Mouse (Mus musculus): ENCODE measurements around the gene Ptpn1. TPM values are rescaled to one million over a fixed set of nuclear protein-coding genes. Genes with fewer than 3 reads are reported as not detected.
A peak's percentile ranks its signal among the peaks of the same experiment; 100 is the strongest.

The Ptpn1 gene
- total and polyA plus RNA-seq, 3 experiments, result 69.8 to 131 (median 77.6) TPM

DNA sequence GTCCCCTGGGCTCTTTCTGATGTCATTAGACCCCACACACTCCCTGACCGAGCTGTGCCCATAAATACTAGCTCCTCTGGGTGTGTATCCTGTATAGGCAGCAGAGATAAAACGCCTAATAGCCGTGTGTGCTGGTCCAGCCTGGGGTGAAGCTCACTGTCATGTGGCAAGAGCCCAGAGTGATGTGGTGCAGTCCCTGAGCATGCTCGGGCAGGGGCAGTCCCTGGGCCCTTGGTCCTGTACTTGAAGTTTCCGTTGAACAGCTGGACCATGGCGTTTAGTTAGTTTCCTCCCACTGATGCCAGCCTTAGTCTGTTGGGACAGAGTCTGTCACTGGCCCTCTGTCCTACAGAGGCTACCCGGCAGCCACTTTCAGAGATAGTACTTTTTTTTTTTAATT lies 23.1 kb downstream of the Ptpn1 start:
- H3K4me1 ChIP-seq (ENCODE audit: control insufficient read depth in 1 of 2, insufficient read depth in 2 of 2), result peaks cover 70 to 98% of the 10 kb centered on the region in 2 experiments
- TF ChIP-seq POLR2AphosphoS2 (IDR thresholded peaks at IDR 0.05; ENCODE audit: low read depth, low read length), result no peak
- TF ChIP-seq MAZ (IDR thresholded peaks at IDR 0.05; ENCODE audit: low read depth, low read length), result 0 out of 2 replicates have a peak, but pooled peaks have one; percentile 28
- TF ChIP-seq MAFK (IDR thresholded peaks at IDR 0.05; ENCODE audit: insufficient replicate concordance, low read length), result no peak
- peak; percentile 34; the same call in 1 of the 2 replicates for TF ChIP-seq ZMIZ1 (IDR thresholded peaks at IDR 0.05; ENCODE audit: low read depth, low read length)
- TF ChIP-seq ZNF384 (IDR thresholded peaks at IDR 0.05; ENCODE audit: low read depth, low read length), result no peak
- no peak for TF ChIP-seq TBP (conservative IDR thresholded peaks at IDR 0.05; ENCODE audit: low read depth, low read length)
- no peak for TF ChIP-seq CHD2 (IDR thresholded peaks at IDR 0.05; ENCODE audit: low read length)
- no peak for TF ChIP-seq RAD21 (IDR thresholded peaks at IDR 0.05; ENCODE audit: low read depth, low read length)
- TF ChIP-seq EP300 (IDR thresholded peaks at IDR 0.05; ENCODE audit: low read length), result peak; percentile 67
- 0 out of 2 replicates have a peak, but pooled peaks have one; percentile 49 for TF ChIP-seq CHD1 (IDR thresholded peaks at IDR 0.05; ENCODE audit: low read depth, low read length)
- peak; percentile 67 for TF ChIP-seq BHLHE40 (IDR thresholded peaks at IDR 0.05; ENCODE audit: low read depth, low read length)
- no peak for TF ChIP-seq ZKSCAN1 (IDR thresholded peaks at IDR 0.05; ENCODE audit: borderline replicate concordance, low read depth, low read length)
- peak; percentile 79 for TF ChIP-seq SIN3A (IDR thresholded peaks at IDR 0.05; ENCODE audit: low read length)
- TF ChIP-seq IRF4 (IDR thresholded peaks at IDR 0.05; ENCODE audit: low read depth, low read length), result peak; percentile 76
- no peak for TF ChIP-seq USF2 (conservative IDR thresholded peaks at IDR 0.05; ENCODE audit: low read depth, low read length)
- TF ChIP-seq CTCF (conservative IDR thresholded peaks at IDR 0.05 in 1 of 2, IDR thresholded peaks at IDR 0.05 in 1 of 2; ENCODE audit: low read depth in 2 of 2, low read length in 2 of 2), result no peak
- no peak for TF ChIP-seq ZC3H11A (IDR thresholded peaks at IDR 0.05; ENCODE audit: low read depth, low read length)
- TF ChIP-seq MXI1 (IDR thresholded peaks at IDR 0.05; ENCODE audit: low read depth, low read length), result peak; percentile 89
- no peak for TF ChIP-seq E2F4 (IDR thresholded peaks at IDR 0.05; ENCODE audit: insufficient replicate concordance, low read depth, low read length)
- TF ChIP-seq USF1 (IDR thresholded peaks at IDR 0.05; ENCODE audit: low read depth, low read length), result peak; percentile 32
- TF ChIP-seq GABPA (IDR thresholded peaks at IDR 0.05; ENCODE audit: insufficient replicate concordance, low read depth, low read length), result no peak
- TF ChIP-seq MEF2A (IDR thresholded peaks at IDR 0.05; ENCODE audit: borderline replicate concordance, low read depth, low read length), result peak; percentile 73; the same call in 1 of the 2 replicates
- TF ChIP-seq RCOR1 (conservative IDR thresholded peaks at IDR 0.05; ENCODE audit: low read depth, low read length), result no peak
- peak; percentile 76; the same call in 1 of the 2 replicates for TF ChIP-seq MAX (IDR thresholded peaks at IDR 0.05; ENCODE audit: low read length)
- no peak for TF ChIP-seq POLR2A (IDR thresholded peaks at IDR 0.05; ENCODE audit: low read depth, low read length)
- peak; percentile 88 for TF ChIP-seq NRF1 (IDR thresholded peaks at IDR 0.05; ENCODE audit: low read depth, low read length)
- peak; percentile 73 for TF ChIP-seq TCF12 (IDR thresholded peaks at IDR 0.05; ENCODE audit: low read depth, low read length)
- no peak for TF ChIP-seq KAT2A (IDR thresholded peaks at IDR 0.05; ENCODE audit: insufficient replicate concordance, low read length)
- no peak for TF ChIP-seq JUND (conservative IDR thresholded peaks at IDR 0.05; ENCODE audit: low read depth, low read length)
- peak; percentile 54; the same call in 1 of the 2 replicates for TF ChIP-seq MYC (IDR thresholded peaks at IDR 0.05; ENCODE audit: low read depth, low read length)
- no peak for TF ChIP-seq JUN (IDR thresholded peaks at IDR 0.05; ENCODE audit: insufficient read depth, low read depth, low read length)
- peak; percentile 60; the same call in 1 of the 2 replicates for TF ChIP-seq UBTF (IDR thresholded peaks at IDR 0.05; ENCODE audit: low read depth, low read length)
- TF ChIP-seq ETS1 (conservative IDR thresholded peaks at IDR 0.05; ENCODE audit: low read depth, low read length), result peak; percentile 84
- TF ChIP-seq PAX5 (IDR thresholded peaks at IDR 0.05; ENCODE audit: low read length), result no peak
- in situ Hi-C loops (cut with MboI; ENCODE audit: low pct_ligation_motif_present, low pct_unique_long_range_greater_than_20kb, low sequenced_read_pairs), result no loop called here
- H3K9ac ChIP-seq (ENCODE audit: insufficient read depth, low read depth), result peak overlapping the region; percentile 10; the same call in 1 of the 2 replicates
- H3K4me2 ChIP-seq (ENCODE audit: insufficient read depth, low read depth, poor library complexity, severe bottlenecking), result peak overlapping the region; percentile 27
- dilution Hi-C loops (cut with MboI; ENCODE audit: extremely low pct_ligation_motif_present, extremely low pct_unique_long_range_greater_than_20kb, low sequenced_read_pairs), result no loop called here
- H3K36me3 ChIP-seq (replicated peaks in 1 of 2; ENCODE audit: control insufficient read depth in 1 of 2, insufficient read depth in 1 of 2, low read length in 1 of 2), result peaks cover 0 to 59% of the 10 kb centered on the region in 2 experiments
- peak overlapping the region in 1 of 3 experiments; percentile 29 for H3K4me3 ChIP-seq (replicated peaks in 1 of 3; ENCODE audit: low read depth in 2 of 3, low read length in 2 of 3, poor library complexity in 1 of 3)
- H3K27ac ChIP-seq (ENCODE audit: insufficient read depth, low read depth), result peak overlapping the region; percentile 88
- DNase-seq (ENCODE audit: extremely low read depth), result peak; percentile 63
- no peaks in the 10 kb centered on the region for H3K9me3 ChIP-seq (replicated peaks; ENCODE audit: low read length)
- no peaks in the 10 kb centered on the region for H3K27me3 ChIP-seq (replicated peaks)
- H3K79me2 ChIP-seq (replicated peaks; ENCODE audit: control insufficient read depth, extremely low read depth, insufficient read depth, poor library complexity, severe bottlenecking), result peaks cover 86% of the 10 kb centered on the region

Measured in CH12.LX (cell line).